Mouse (Mus musculus) liver, postnatal 0 days (tissue): ENCODE results near the gene Lin37.

Source experiments
- CTCF ChIP-seq: sonication (generic); IDR thresholded peaks from 2 replicates; pipeline ENCODE4 v1.5.1; 2016; ENCODE audit warnings: antibody characterized with exemption, low read depth
- EP300 ChIP-seq: IDR thresholded peaks from 2 replicates; pipeline ENCODE4 v1.6.1; 2016; ENCODE audit warnings: antibody characterized with exemption, low read depth, mild to moderate bottlenecking

GRCm38 (mm10) chr7:30587842-30588667 is 28.4 kb upstream of the Lin37 start:
- TF ChIP-seq CTCF: no peak
- no peak for TF ChIP-seq EP300
